Mouse (Mus musculus) C2C12 (cell line): ENCODE data around the gene Abhd16a. TPM values are rescaled to one million over a fixed set of nuclear protein-coding genes. Genes with fewer than 3 reads are reported as not detected.

Experiments
- H3K27me3 ChIP-seq: one replicate; pipeline ENCODE4 v1.6.1; 2011; ENCODE audit not compliant: control insufficient read depth, insufficient read depth, insufficient read length
- H3K36me3 ChIP-seq: one replicate; pipeline ENCODE4 v1.6.1; 2011; ENCODE audit not compliant: control insufficient read depth, insufficient read depth
- H3K4me3 ChIP-seq: one replicate; pipeline ENCODE4 v1.5.1; 2011; ENCODE audit warnings: mild to moderate bottlenecking, control low read depth; ENCODE audit not compliant: poor library complexity, insufficient read depth, severe bottlenecking
- H3K79me2 ChIP-seq: one replicate; pipeline ENCODE4 v1.6.1; 2011; ENCODE audit not compliant: control insufficient read depth, insufficient read depth
- H3K79me3 ChIP-seq: one replicate; pipeline ENCODE4 v1.6.1; 2011; ENCODE audit warnings: low read depth, control low read depth
- H3ac ChIP-seq: one replicate; pipeline ENCODE3; 2011; ENCODE audit warnings: low read depth; ENCODE audit not compliant: control insufficient read depth, insufficient read length
- CEBPB ChIP-seq: IDR thresholded peaks from one replicate; pipeline ENCODE4 v1.6.1; 2011; ENCODE audit warnings: low read depth, mild to moderate bottlenecking, control low read depth, moderate library complexity
- CTCF ChIP-seq: IDR thresholded peaks from one replicate; pipeline ENCODE4 v1.5.1; 2011; ENCODE audit not compliant: control insufficient read depth, insufficient read depth, insufficient read length
- FOSL1 ChIP-seq: IDR thresholded peaks from one replicate; pipeline ENCODE4 v1.8.0; 2011; ENCODE audit warnings: mild to moderate bottlenecking, low read length; ENCODE audit not compliant: poor library complexity, insufficient read depth, severe bottlenecking
- MAX ChIP-seq: IDR thresholded peaks from one replicate; pipeline ENCODE4 v1.6.1; 2011; ENCODE audit warnings: mild to moderate bottlenecking, control low read depth
- MYOD1 ChIP-seq: IDR thresholded peaks from one replicate; pipeline ENCODE4 v1.6.1; 2011; ENCODE audit warnings: low read depth; ENCODE audit not compliant: control insufficient read depth, insufficient read length
- MYOG ChIP-seq: IDR thresholded peaks from one replicate; pipeline ENCODE4 v1.6.1; 2011; ENCODE audit not compliant: control insufficient read depth, insufficient read length; ENCODE audit errors: extremely low read depth
- USF1 ChIP-seq: IDR thresholded peaks from one replicate; pipeline ENCODE4 v1.6.1; 2011; ENCODE audit warnings: low read depth, mild to moderate bottlenecking, control low read depth, moderate library complexity
- polyA plus RNA-seq: library from polyadenylated mRNA; unstranded; fragments of >200 nt; fragmentation: generic; extraction: Trizol; gene quantifications from one replicate; pipeline ENCODE4 v1.2.1, GENCODE M21; 2012; ENCODE audit warnings: missing spikeins

The Abhd16a gene
- polyA plus RNA-seq, 1 experiment: 54.0 TPM

- Histone ChIP-seq H3K27me3 (no peaks in the 10 kb centered on the region), H3ac (no peak overlapping the region), H3K79me2 (peaks cover 61% of the 10 kb centered on the region), H3K36me3 (peaks cover 13% of the 10 kb centered on the region), H3K79me3 (peaks cover 45% of the 10 kb centered on the region), H3K4me3 (no peak overlapping the region)
- TF ChIP-seq CEBPB (no peak), MYOD1 (no peak), USF1 (no peak), CTCF (no peak), FOSL1 (no peak), MYOG (no peak), MAX (no peak)
Observed at GRCm38 (mm10) chr17:35125081-35125480, 36.0 kb downstream of the Abhd16a start.

GRCm38 (mm10) chr17:35125578-35125977 is 36.5 kb downstream of the Abhd16a start:
- peak overlapping the region; percentile 53 for H3K4me3 ChIP-seq
- peaks cover 40% of the 10 kb centered on the region for H3K79me3 ChIP-seq

DNA sequence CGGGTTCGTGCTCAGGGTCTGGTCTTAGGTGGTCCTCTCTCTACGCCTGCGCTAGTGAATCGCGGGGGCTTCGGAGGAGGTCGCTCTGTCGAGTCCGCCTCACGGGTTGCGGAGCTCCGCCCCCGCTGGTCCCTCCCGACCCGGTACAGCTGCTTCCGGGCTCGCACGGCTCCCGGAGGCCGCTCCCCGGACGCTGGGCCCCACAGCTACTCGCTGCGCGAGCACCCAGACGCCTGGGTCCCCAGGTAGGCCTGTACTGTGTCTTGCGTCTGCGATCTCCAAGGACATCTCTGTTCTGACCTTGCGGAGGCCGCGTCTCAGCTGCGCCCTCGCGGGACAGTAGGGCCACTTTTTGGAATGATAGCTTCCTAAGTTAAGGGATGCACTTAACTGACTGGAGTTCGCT is 37.1 kb downstream of the Abhd16a start, which contains the start of gene D17H6S53E:
Gene D17H6S53E, plus strand, starts transcription at position 168 of the 406 bp plus-strand sequence.
- peak within 1 kb of the TSS; percentile 91 for H3ac ChIP-seq
- peak within 1 kb of the TSS; percentile 53 for H3K4me3 ChIP-seq
- TF ChIP-seq MYOD1 (no peak), USF1 (no peak), MYOG (no peak), MAX (no peak), FOSL1 (no peak), CTCF (no peak), CEBPB (no peak)
- no peaks in the 10 kb centered on the region for H3K27me3 ChIP-seq
- peaks cover 36% of the 10 kb centered on the region for H3K79me3 ChIP-seq
- H3K79me2 ChIP-seq: peaks cover 51% of the 10 kb centered on the region
- peaks cover 12% of the 10 kb centered on the region for H3K36me3 ChIP-seq

More at GRCm38 (mm10) chr17:35125578-35125977, 36.5 kb downstream of the Abhd16a start:
- Histone ChIP-seq H3ac (no peak overlapping the region), H3K27me3 (no peaks in the 10 kb centered on the region), H3K36me3 (peaks cover 12% of the 10 kb centered on the region), H3K79me2 (peaks cover 56% of the 10 kb centered on the region)
- TF ChIP-seq USF1: no peak
- TF ChIP-seq MYOD1: no peak
- TF ChIP-seq FOSL1: no peak
- TF ChIP-seq MAX: no peak
- no peak for TF ChIP-seq CEBPB
- TF ChIP-seq MYOG: no peak
- no peak for TF ChIP-seq CTCF

DNA sequence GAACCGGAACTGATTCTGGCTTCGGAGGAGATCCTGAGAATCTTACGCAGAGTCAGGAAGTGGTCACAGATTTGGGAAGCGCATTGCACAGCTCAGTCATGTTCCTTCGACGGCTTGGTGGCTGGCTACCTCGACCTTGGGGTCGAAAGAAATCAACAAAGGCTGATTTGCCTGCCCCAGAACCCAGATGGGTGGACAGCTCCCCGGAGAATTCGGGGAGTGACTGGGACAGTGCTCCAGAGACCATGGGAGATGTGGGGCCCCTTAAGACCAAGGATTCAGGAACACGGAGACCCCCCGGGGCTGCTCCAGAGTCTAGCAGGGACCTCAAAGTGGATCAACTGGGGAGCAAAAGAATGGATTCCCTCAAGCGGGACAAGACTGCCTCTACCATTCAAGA is 38.0 kb downstream of the Abhd16a start:
- peak overlapping the region; percentile 91 for H3ac ChIP-seq
- peaks cover 45% of the 10 kb centered on the region for H3K79me2 ChIP-seq
- H3K27me3 ChIP-seq: no peaks in the 10 kb centered on the region
- H3K36me3 ChIP-seq: peaks cover 12% of the 10 kb centered on the region
- peaks cover 31% of the 10 kb centered on the region for H3K79me3 ChIP-seq
- H3K4me3 ChIP-seq: peak overlapping the region; percentile 53
- TF ChIP-seq MAX (no peak), CEBPB (no peak), FOSL1 (no peak), MYOD1 (no peak), CTCF (no peak)

GRCm38 (mm10) chr17:35128996-35129395 is 39.9 kb downstream of the Abhd16a start:
- H3K36me3 ChIP-seq: peaks cover 6% of the 10 kb centered on the region
- no peak overlapping the region for H3ac ChIP-seq
- no peaks in the 10 kb centered on the region for H3K27me3 ChIP-seq
- peaks cover 21% of the 10 kb centered on the region for H3K79me3 ChIP-seq
- no peak for TF ChIP-seq MYOG
- TF ChIP-seq FOSL1: no peak
- peaks cover 34% of the 10 kb centered on the region for H3K79me2 ChIP-seq
- H3K4me3 ChIP-seq: no peak overlapping the region

DNA sequence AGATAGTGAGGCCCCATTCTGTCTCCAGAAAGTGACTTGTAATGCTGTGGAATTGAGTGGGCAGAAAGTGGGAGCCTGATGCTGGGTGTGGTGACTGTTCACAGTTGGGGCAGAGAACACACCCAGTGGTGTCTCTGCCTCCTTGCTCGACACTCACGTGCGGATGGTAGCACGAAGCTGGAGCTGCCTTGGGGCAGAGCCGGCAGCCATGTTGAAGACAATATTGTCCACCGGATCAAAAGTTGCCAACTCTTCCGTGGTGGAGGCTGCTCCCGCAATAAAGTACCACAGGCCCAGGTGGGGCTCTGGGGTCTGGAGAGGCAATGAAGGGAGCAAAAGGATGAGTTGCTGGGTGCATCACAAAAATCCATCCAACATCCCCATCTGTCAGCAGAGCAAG is 42.0 kb downstream of the Abhd16a start:
- Histone ChIP-seq H3K79me3 (peaks cover 23% of the 10 kb centered on the region), H3ac (no peak overlapping the region), H3K36me3 (peaks cover 5% of the 10 kb centered on the region), H3K79me2 (peaks cover 40% of the 10 kb centered on the region), H3K27me3 (no peaks in the 10 kb centered on the region), H3K4me3 (no peak overlapping the region)
- no peak for TF ChIP-seq USF1
- TF ChIP-seq FOSL1: no peak
